ENCODE assay signal across 8 mouse cellular contexts in genomic region chr2:71056115-71056835, GRCm38 (mm10). TPM values are rescaled to one million over a fixed set of nuclear protein-coding genes. Genes with fewer than 3 reads are reported as not detected.
DNase-seq lines count a peak whose midpoint lies in the region; ATAC-seq and TF ChIP-seq lines count a peak whose summit lies in the region.

No protein-coding gene starts in this region.

- peak overlapping the region; percentile 66 for H3K4me2 ChIP-seq in neural tube, embryonic 12.5 days (replicated peaks)

- ATAC-seq in inflammation-experienced regulatory T-cells, adult 6 months = peak; percentile 1
- no peak for ATAC-seq in neural tube, embryonic 12.5 days (ENCODE audit: low FRiP score, low read depth)
- ATAC-seq in erythroid progenitor cell, adult 5-6 weeks (replicated peaks; ENCODE audit: low FRiP score, poor library complexity, severe bottlenecking) = no peak

- peak; percentile 45 for DNase-seq in liver, adult 2 months (ENCODE audit: extremely low read depth, low read depth, low spot score)
- DNase-seq in liver = no peak
- DNase-seq in right cerebral cortex, adult 18-20 months = no peak
- no peak for DNase-seq in cerebellum, postnatal 14 days

- H3K79me2 ChIP-seq in liver, adult 2 months (ENCODE audit: control insufficient read depth, insufficient read depth, low read length) = peaks cover 5% of the 10 kb centered on the region; the same call in 1 of the 2 replicates

- TF ChIP-seq POLR2A in liver, adult 2 months (IDR thresholded peaks at IDR 0.05; ENCODE audit: extremely low read depth, insufficient read depth, low read length) = no peak
- no peak for TF ChIP-seq POLR2A in cortical plate, adult 2 months (IDR thresholded peaks at IDR 0.05; ENCODE audit: extremely low read depth, insufficient read depth, low read length)

- peak overlapping the region; percentile 87 for H3K27ac ChIP-seq in liver, adult 2 months (replicated peaks; ENCODE audit: insufficient read depth, low read depth, low read length)
- H3K27ac ChIP-seq in cortical plate, adult 2 months (ENCODE audit: insufficient read depth, low read length) = peak overlapping the region; percentile 68; the same call in 1 of the 2 replicates
- H3K27ac ChIP-seq in neural tube, embryonic 12.5 days = peak overlapping the region; percentile 92

- H3K4me3 ChIP-seq in liver, adult 2 months (ENCODE audit: insufficient read depth, low read depth, low read length) = peak overlapping the region; percentile 85
- peak overlapping the region; percentile 70 for H3K4me3 ChIP-seq in cortical plate, adult 2 months (ENCODE audit: insufficient read depth, low read length)
- H3K4me3 ChIP-seq in neural tube, embryonic 12.5 days = peak overlapping the region; percentile 77

- H3K9ac ChIP-seq in liver, adult 2 months (ENCODE audit: low read depth, low read length) = peak overlapping the region; percentile 88
- H3K9ac ChIP-seq in neural tube, embryonic 12.5 days = peak overlapping the region; percentile 86

- TF ChIP-seq CTCF in liver, adult 2 months (IDR thresholded peaks at IDR 0.05; ENCODE audit: low read depth, low read length) = no peak
- TF ChIP-seq CTCF in cortical plate, adult 2 months (IDR thresholded peaks at IDR 0.05; ENCODE audit: extremely low read depth, insufficient read depth, low read length) = no peak

- peaks cover 1% of the 10 kb centered on the region; the same call in 1 of the 2 replicates for H3K4me1 ChIP-seq in liver, adult 2 months (ENCODE audit: control insufficient read depth, insufficient read depth, low read length)
- H3K4me1 ChIP-seq in cortical plate, adult 2 months (ENCODE audit: control insufficient read depth, insufficient read depth, low read length) = no peaks in the 10 kb centered on the region; the same call in 1 of the 2 replicates
- H3K4me1 ChIP-seq in neural tube, embryonic 12.5 days = peaks cover 11% of the 10 kb centered on the region

- peaks cover 16% of the 10 kb centered on the region for H3K36me3 ChIP-seq in liver, adult 2 months (ENCODE audit: control insufficient read depth, insufficient read depth, low read length)
- peaks cover 16% of the 10 kb centered on the region for H3K36me3 ChIP-seq in neural tube, embryonic 12.5 days

- H3K27me3 ChIP-seq in liver, adult 2 months (ENCODE audit: control insufficient read depth, insufficient read depth, low read length) = no peaks in the 10 kb centered on the region
- H3K27me3 ChIP-seq in neural tube, embryonic 12.5 days (replicated peaks) = no peaks in the 10 kb centered on the region

- 11% methylated on average over 21 of the region's 21 CpGs for WGBS in liver, adult 2 months
- 12% methylated on average over 21 of the region's 21 CpGs for WGBS in neural tube, embryonic 12.5 days

- no peaks in the 10 kb centered on the region for H3K9me3 ChIP-seq in neural tube, embryonic 12.5 days

RNA-seq across cellular contexts. Expression of gene Mettl8, which starts 0.9 kb away (rescaled TPM):
- total RNA-seq in liver, adult 2 months (2014; rRNA removed) = 10.8 and 11.7 TPM in 2 replicates
- polyA plus RNA-seq in liver, adult 2 months (2012; rRNA removed) = 2.5 and 2.7 TPM in 2 replicates
- polyA plus RNA-seq in cortical plate, adult 2 months (2012; rRNA removed) = 13.4 and 14.9 TPM in 2 replicates
- 10 to 100 TPM in 2 of 3 experiments, 1 to 10 TPM in 1; 8.0 to 17.2 (median 14.0) TPM for polyA plus RNA-seq in inflammation-experienced regulatory T-cells, adult 6 months (2017; shearing (Covaris generic))
- polyA plus RNA-seq in neural tube, embryonic 12.5 days (2016; fragmentation: Nextera tagmentation; extraction: Ambion mirVana) = 22.1 and 26.3 TPM in 2 replicates
- total RNA-seq in erythroid progenitor cell, adult 5-6 weeks (2015; ENCODE audit: low replicate concordance) = 12.3 and 17.6 TPM in 2 replicates
- total RNA-seq in erythroid progenitor cell, adult 5-6 weeks (2017; ENCODE audit: low replicate concordance) = 7.3 and 28.8 TPM in 2 replicates

RNA-seq across cellular contexts. Expression of gene Dcaf17, which starts 1.1 kb away (rescaled TPM):
- total RNA-seq in liver, adult 2 months (2014; rRNA removed) = 8.3 and 9.5 TPM in 2 replicates
- polyA plus RNA-seq in liver, adult 2 months (2012; rRNA removed) = 2.1 and 2.8 TPM in 2 replicates
- 7.6 and 8.0 TPM in 2 replicates for polyA plus RNA-seq in cortical plate, adult 2 months (2012; rRNA removed)
- polyA plus RNA-seq in inflammation-experienced regulatory T-cells, adult 6 months (2017; shearing (Covaris generic)) = 10 to 100 TPM; 17.9 to 22.8 (median 22.3) TPM
- polyA plus RNA-seq in neural tube, embryonic 12.5 days (2016; fragmentation: Nextera tagmentation; extraction: Ambion mirVana) = 34.5 and 35.7 TPM in 2 replicates
- 0.84 and 3.6 TPM in 2 replicates for total RNA-seq in erythroid progenitor cell, adult 5-6 weeks (2015; ENCODE audit: low replicate concordance)
- total RNA-seq in erythroid progenitor cell, adult 5-6 weeks (2017; ENCODE audit: low replicate concordance) = 8.8 and 9.1 TPM in 2 replicates
